Mouse (Mus musculus) lung, embryonic 16.5 days (tissue): ENCODE measurements around the gene Fam83g. TPM values are rescaled to one million over a fixed set of nuclear protein-coding genes. Genes with fewer than 3 reads are reported as not detected.
A peak's percentile ranks its signal among the peaks of the same experiment; 100 is the strongest.

ENCODE experiments used
- ATAC-seq: fragments of 200-750 bp; cut with Nextera tagmentation; 2 replicates; pipeline ENCODE4 v1.8.0; 2017; ENCODE audit warnings: low read depth, mild to moderate bottlenecking, moderate library complexity
- H3K27ac ChIP-seq: fragments of 300-500 bp; sonication (generic); 2 replicates; pipeline ENCODE4 v1.5.1; 2014; ENCODE audit warnings: mild to moderate bottlenecking, control low read depth, low read length
- H3K27me3 ChIP-seq: fragments of 300-500 bp; sonication (generic); 2 replicates; pipeline ENCODE4 v1.6.1; 2014; ENCODE audit warnings: low read depth, low read length, mixed read lengths; ENCODE audit not compliant: control insufficient read depth, insufficient read depth
- H3K36me3 ChIP-seq: fragments of 300-500 bp; sonication (generic); 2 replicates; pipeline ENCODE4 v1.6.1; 2014; ENCODE audit warnings: low read length; ENCODE audit not compliant: control insufficient read depth, insufficient read depth
- H3K4me1 ChIP-seq: fragments of 300-500 bp; sonication (generic); replicated peaks from 2 replicates; pipeline ENCODE4 v1.6.1; 2014; ENCODE audit warnings: low read length, mixed read lengths; ENCODE audit not compliant: control insufficient read depth, insufficient read depth
- H3K4me2 ChIP-seq: fragments of 300-500 bp; sonication (generic); 2 replicates; pipeline ENCODE4 v1.6.1; 2014; ENCODE audit warnings: low read depth, low read length, control low read depth
- H3K4me3 ChIP-seq: fragments of 300-500 bp; sonication (generic); 2 replicates; pipeline ENCODE4 v1.5.1; 2014; ENCODE audit warnings: mild to moderate bottlenecking, low read length, control low read depth
- H3K9ac ChIP-seq: fragments of 300-500 bp; sonication (generic); 2 replicates; pipeline ENCODE4 v1.6.1; 2014; ENCODE audit warnings: low read length, control low read depth
- H3K9me3 ChIP-seq: fragments of 300-500 bp; sonication (generic); 2 replicates; pipeline ENCODE4 v1.6.1; 2016; ENCODE audit warnings: low read length; ENCODE audit not compliant: control insufficient read depth
- WGBS: fragments of 180-500 bp; shearing (Covaris S2); extraction: QIAGEN DNeasy Blood & Tissue Kit; methylation state at CpG from one replicate; pipeline ENCODE4 v1.1.7; 2014; 5-methylcytosine and 5-hydroxymethylcytosine counted together
- polyA plus RNA-seq: library from polyadenylated mRNA; unstranded; fragments of >200 nt; fragmentation: Nextera tagmentation; extraction: Ambion mirVana; gene quantifications from 2 replicates; pipeline ENCODE4 v1.2.1, GENCODE M21; 2015

Fam83g gene
- polyA plus RNA-seq, 1 experiment from 2014 or later: 2.2 TPM

DNA sequence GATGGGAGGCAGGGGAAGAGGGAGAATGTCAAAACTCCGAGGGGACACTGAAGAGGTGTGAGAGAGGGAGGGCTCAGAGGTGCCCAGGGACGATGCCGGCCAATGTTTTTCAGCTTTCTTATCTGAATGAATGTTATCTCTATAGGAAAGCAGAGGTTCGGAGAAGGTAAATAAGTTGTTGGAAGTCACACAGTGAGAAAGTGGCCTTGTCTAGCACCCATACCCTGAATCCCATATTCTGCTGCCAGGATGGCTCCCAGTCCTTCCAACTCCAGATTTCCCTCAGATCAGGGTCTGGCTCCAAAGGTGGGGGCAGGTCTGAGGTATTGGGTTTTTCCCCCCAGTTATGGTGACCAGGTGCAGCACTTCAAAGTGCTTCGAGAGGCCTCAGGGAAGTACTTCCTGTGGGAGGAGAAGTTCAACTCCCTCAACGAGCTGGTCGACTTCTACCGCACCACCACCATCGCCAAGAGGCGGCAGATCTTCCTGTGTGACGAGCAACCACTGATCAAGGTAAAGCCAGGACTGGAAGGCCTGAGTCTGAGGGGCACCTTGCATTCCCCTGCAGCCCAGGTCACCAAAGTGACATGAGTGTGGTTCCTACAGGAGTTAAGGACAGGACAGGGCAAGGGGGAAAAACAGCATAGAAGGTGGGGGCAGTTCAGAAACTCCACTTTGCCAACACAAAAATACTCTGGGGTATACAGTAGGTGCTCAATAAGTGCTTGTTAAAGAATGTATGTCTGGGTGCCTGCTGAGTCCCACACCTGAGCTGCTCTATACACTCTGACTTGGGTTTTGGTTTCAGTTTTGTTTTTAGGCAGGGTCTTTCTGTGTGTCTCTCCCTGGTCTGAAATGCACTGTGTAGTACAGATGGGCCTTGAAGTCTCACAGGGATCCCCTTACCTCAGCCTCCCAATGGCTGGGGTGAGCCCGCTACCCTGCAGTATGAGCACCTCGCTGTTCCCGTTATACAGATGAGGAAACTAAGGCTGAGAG, 14.1 kb upstream of the Fam83g start:
- Histone ChIP-seq H3K4me3 (no peak overlapping the region), H3K4me1 (peaks cover 17% of the 10 kb centered on the region), H3K36me3 (no peaks in the 10 kb centered on the region), H3K27me3 (no peaks in the 10 kb centered on the region), H3K9ac (no peak overlapping the region), H3K4me2 (no peak overlapping the region), H3K9me3 (no peaks in the 10 kb centered on the region), H3K27ac (no peak overlapping the region)
- 48% methylated on average over 14 of the region's 14 CpGs for WGBS
- no peak for ATAC-seq

DNA sequence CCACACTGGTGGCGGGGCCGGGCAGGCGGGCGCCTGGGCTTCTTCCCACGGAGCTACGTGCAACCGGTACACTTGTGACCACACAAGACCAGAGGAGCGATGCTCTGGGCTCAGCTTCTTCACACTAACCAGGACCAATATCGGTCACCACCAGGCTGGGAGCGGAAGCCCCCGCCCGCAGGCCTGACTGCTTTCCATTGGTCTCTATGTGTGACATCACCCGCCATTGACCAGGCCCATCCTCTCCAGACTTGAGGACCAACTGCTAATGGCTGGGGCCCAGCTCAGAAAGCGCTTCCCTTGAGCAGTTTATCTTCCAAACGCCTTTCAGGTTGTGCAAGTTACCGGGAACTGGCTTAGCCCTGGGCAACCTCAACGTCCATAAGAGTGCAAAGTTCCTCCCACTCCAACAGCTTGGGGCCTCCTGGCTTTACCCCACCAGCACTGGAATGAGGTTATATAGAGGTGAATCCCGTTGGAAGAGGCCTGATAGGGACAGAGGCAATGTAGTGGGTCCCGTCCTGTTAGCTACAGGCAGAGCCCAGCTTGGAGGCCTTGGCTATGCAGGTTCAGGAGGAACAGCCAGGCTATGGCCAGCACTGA, 12.0 kb upstream of the Fam83g start:
- Histone ChIP-seq H3K4me3 (no peak overlapping the region), H3K4me2 (no peak overlapping the region), H3K36me3 (no peaks in the 10 kb centered on the region), H3K9me3 (no peaks in the 10 kb centered on the region), H3K27me3 (no peaks in the 10 kb centered on the region), H3K27ac (no peak overlapping the region), H3K9ac (no peak overlapping the region), H3K4me1 (peaks cover 19% of the 10 kb centered on the region)
- no peak for ATAC-seq
- WGBS: 54% methylated on average over 19 of the region's 19 CpGs

DNA sequence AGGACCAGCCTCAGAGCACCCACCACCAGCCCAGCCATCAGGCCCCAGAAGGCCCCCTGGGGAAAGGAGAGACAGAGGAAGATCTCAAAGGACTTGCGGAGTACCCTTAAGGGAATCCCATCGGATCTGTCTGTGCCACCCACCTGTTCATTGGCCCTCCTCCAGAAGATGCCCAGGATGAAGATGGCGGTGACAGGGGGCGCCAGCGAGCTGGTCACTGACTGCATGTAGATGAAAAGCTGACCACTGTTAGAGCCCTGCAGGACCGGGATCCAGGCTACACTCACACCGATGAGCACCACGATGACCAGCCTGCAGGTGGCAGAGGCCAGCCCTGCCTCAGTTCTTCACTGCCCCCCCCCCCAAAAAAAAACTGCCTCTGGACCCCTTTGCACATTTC, 10.2 kb upstream of the Fam83g start:
- no peak overlapping the region for H3K27ac ChIP-seq
- ATAC-seq: no peak

DNA sequence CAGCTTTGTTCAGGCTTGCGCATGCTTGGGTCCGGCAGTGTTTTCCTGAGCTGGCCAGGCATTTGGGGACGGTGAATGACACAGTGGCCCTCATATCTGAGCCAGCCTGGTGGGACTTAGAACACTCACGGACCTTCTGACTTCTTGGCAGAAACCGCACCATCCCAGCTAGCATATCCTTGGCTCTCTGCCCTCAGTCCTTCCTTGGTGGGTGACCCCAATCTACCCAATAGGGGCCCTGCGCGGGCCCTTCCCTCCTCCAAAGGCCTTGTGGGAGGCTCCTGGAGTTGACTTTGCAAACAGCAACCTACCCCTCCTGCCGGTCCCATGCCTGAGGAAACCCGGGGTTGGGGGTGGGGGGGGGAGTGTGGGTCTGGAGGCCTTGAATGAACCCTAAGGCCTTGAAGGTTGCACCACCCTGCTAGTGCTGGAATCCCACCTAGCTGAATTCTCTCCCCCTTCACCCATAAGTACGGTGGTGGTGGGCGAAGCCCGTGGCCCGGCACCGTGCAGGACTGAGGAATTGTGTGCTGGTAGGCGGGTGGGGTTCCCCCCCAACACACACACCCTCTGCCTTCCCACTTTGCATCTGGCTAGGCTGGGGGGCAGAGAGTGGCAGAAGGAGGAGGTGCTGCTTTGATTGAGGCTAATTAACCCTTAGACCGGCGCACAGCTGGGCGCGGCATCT, 9.6 kb upstream of the Fam83g start:
- Histone ChIP-seq H3K4me2 (no peak overlapping the region), H3K9me3 (no peaks in the 10 kb centered on the region), H3K4me3 (no peak overlapping the region), H3K27me3 (no peaks in the 10 kb centered on the region), H3K27ac (no peak overlapping the region), H3K4me1 (peaks cover 11% of the 10 kb centered on the region), H3K36me3 (no peaks in the 10 kb centered on the region), H3K9ac (no peak overlapping the region)
- 30% methylated on average over 18 of the region's 19 CpGs for WGBS
- peak; percentile 39 for ATAC-seq

More for the DNA sequence above, 10.2 kb upstream of the Fam83g start:
- H3K36me3 ChIP-seq: no peaks in the 10 kb centered on the region
- no peak overlapping the region for H3K4me3 ChIP-seq
- H3K4me1 ChIP-seq: peaks cover 11% of the 10 kb centered on the region
- H3K9me3 ChIP-seq: no peaks in the 10 kb centered on the region
- no peak overlapping the region for H3K9ac ChIP-seq
- no peak overlapping the region for H3K4me2 ChIP-seq
- WGBS: 47% methylated on average over 8 of the region's 8 CpGs
- H3K27me3 ChIP-seq: no peaks in the 10 kb centered on the region

DNA sequence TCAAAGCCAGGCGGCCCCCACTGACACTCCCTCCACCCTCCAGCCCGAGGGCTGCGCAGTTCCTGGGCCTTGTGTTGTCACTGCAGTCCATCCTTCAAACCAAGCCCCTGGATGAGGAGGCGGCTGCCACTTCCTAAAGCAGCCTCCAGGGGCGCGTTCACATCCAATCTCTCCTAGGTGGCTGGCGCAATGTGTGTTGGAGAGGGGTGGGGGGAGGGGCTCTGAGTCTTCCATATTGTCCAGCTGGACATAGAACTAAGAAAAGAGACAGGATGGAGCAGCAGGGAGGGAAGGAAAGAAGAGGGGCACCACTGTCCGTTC, 9.1 kb upstream of the Fam83g start:
- H3K27me3 ChIP-seq: no peaks in the 10 kb centered on the region
- H3K36me3 ChIP-seq: no peaks in the 10 kb centered on the region
- no peak overlapping the region for H3K27ac ChIP-seq
- peaks cover 11% of the 10 kb centered on the region for H3K4me1 ChIP-seq
- H3K4me2 ChIP-seq: no peak overlapping the region
- no peaks in the 10 kb centered on the region for H3K9me3 ChIP-seq
- peak; percentile 37 for ATAC-seq
- 11% methylated on average over 8 of the region's 8 CpGs for WGBS
- H3K4me3 ChIP-seq: no peak overlapping the region
- H3K9ac ChIP-seq: no peak overlapping the region

DNA sequence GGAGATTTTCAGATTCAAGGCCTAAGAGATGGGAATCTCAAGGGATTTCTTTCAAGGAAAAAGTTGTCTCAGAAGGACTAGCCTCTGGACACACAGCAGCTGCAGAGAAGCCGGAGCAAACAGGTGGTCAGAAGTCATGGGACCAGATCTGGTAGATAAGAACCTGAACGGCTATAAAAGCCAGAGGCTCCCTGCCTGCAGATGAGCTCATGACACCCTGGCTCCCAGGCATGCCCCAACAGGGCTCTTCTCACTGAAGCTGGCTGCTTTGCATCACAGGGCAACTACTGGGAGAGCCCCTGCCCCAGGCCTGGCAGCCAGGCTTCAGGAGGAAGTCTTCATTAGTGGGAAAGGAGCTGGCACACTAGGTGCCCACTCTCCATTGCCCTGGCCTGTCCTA, 8.6 kb upstream of the Fam83g start:
- no peak for ATAC-seq

DNA sequence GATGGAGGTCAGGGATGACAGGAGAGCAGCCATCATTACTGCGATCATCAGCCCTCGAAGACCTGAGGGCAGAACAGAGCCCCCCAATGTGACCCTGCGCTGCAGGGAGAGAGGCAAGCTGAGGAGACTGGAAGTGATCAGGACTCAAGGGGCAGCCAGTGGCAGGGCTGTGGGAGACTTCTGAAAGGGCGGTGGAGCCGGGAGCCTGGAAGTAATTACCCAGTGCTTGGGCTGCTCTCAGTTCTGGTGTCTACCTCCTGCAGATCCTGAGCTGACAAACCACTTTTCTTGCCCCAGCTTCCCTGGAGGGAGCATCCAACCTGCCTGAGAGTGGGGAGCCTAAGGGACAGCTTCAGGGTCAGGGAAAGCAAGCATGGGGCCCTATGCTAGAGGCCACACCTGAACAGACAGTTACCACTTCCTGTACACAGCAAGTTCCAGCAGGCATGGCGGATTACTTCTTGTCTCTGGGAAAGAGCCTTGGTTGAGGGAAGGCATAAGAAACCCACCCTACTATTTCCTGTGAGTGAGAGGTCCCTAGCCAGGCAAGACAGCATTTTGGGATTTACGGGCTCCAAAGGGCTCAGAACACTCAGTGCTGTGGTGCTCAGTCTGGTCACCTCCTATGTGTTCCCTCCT, 7.6 kb upstream of the Fam83g start:
- 82% methylated on average over 7 of the region's 7 CpGs for WGBS
- Histone ChIP-seq H3K36me3 (no peaks in the 10 kb centered on the region), H3K9ac (no peak overlapping the region), H3K4me2 (no peak overlapping the region), H3K27me3 (no peaks in the 10 kb centered on the region), H3K9me3 (no peaks in the 10 kb centered on the region), H3K4me1 (peaks cover 11% of the 10 kb centered on the region; the same call in 1 of the 2 replicates), H3K4me3 (no peak overlapping the region), H3K27ac (no peak overlapping the region)
- ATAC-seq: no peak

More for the DNA sequence above, 8.6 kb upstream of the Fam83g start:
- no peak overlapping the region for H3K4me2 ChIP-seq
- no peak overlapping the region for H3K9ac ChIP-seq
- H3K36me3 ChIP-seq: no peaks in the 10 kb centered on the region
- 40% methylated on average over 2 of the region's 2 CpGs for WGBS
- H3K9me3 ChIP-seq: no peaks in the 10 kb centered on the region
- no peak overlapping the region for H3K27ac ChIP-seq
- H3K27me3 ChIP-seq: no peaks in the 10 kb centered on the region
- H3K4me1 ChIP-seq: peaks cover 11% of the 10 kb centered on the region; the same call in 1 of the 2 replicates
- no peak overlapping the region for H3K4me3 ChIP-seq

DNA sequence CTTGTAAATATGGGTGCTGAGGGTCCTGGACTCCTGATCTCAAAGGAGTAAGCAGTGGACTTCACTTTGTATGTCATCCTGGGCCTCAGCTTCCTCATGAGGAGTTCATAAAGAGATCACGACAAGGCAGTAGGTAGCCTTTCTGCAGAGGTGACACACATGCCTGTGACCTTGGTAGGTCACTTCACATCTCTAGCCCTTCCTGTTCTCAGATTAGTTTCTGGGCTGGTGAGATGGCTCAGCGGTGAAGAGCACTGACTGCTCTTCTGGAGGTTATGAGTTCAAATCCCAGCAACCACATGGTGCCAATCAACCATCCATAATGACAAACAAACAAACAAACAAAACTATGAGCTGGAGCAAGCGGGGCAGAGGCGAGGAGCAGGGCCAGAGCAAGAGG, 6.2 kb upstream of the Fam83g start:
- Histone ChIP-seq H3K4me2 (no peak overlapping the region), H3K36me3 (no peaks in the 10 kb centered on the region), H3K9ac (no peak overlapping the region), H3K27me3 (0 out of 2 replicates have a peak, but pooled peaks cover 3% of the 10 kb centered on the region), H3K9me3 (no peaks in the 10 kb centered on the region), H3K27ac (no peak overlapping the region), H3K4me3 (no peak overlapping the region), H3K4me1 (peaks cover 11% of the 10 kb centered on the region; the same call in 1 of the 2 replicates)
- ATAC-seq: no peak
- 80% methylated on average over 4 of the region's 4 CpGs for WGBS
